Mouse (Mus musculus): ENCODE results near the gene Chrna9.

DNA sequence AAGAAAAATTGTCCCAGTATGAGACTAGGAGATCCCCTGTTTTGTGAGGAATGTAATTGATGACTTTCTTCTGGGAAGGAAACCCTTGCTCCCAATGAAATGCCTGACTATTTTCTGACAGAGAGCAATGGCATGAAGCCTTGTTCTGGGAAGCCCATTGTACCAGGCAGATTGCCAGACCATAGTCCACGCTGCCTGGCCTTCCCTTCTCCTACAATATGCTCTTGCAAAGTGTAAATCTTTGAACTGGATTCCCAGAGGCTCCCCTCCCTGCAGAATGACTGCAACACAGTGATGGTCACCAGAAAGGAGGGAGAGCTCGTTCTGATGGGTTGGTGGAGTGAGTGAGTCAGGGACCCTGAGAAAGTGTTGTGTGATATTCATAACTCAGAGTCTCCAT is 26.0 kb upstream of the Chrna9 start:
- TF ChIP-seq CTCF (IDR thresholded peaks at IDR 0.05; ENCODE audit: low read depth) (no peak), EP300 (IDR thresholded peaks at IDR 0.05; ENCODE audit: low read depth) (no peak)
